Mouse (Mus musculus) spleen, adult 12 weeks (tissue): ENCODE results near the gene Cox19.

ENCODE experiments used
- DNase-seq: peaks from one replicate; pipeline ENCODE4 v3.0.0; 2022; ENCODE audit warnings: low spot score

The Cox19 gene

DNA sequence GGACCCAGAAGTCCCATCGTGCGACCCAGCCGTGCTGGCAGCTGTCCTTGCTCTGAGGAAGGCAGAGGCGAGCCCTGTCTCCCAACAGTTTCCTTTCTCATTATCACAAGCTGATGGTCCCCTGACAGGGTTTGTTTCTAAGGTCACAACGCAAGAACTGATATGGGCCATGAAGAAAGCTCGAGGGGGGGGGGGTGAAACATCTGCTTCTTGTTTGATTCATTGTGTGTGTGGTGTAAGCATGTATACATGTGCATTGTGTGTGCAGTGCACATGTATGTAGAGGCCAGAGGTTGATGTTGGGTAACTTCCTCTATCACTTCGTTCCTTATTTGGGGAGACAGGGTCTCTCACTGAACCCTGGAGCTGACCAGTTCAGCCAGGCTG is 23.6 kb downstream of the Cox19 start:
- no peak for DNase-seq

DNA sequence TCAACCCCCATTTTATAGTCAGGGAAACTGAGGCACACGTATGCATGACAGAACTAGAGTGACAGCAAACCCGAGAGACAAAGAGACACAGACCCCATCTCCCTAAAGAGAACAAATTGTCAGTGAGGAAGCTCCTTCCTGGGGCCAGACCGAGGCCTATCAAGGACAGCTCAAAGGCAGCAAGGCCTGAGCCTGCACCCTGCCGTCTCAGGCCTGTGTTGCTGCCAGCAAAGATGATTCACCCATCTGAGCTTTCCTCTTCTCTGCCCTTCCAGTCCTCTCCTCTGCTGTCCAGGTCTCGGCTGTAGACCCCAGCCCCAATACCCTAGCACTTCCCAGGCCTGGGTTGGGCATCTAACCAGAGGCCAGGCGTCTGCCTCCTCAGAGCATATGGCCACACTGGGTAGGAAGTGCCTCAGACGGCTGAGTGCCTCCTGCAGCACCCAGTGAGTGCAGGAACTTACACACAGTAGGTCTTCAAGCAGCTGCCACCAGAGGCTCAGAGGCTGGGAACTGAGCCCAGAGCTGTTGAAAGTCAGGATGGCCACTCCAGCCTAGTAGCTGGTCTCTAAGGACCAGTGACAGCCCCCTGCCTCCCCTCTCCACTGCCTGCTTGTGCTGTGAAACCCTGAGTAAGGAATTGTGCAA is 24.1 kb downstream of the Cox19 start:
- no peak for DNase-seq

DNA sequence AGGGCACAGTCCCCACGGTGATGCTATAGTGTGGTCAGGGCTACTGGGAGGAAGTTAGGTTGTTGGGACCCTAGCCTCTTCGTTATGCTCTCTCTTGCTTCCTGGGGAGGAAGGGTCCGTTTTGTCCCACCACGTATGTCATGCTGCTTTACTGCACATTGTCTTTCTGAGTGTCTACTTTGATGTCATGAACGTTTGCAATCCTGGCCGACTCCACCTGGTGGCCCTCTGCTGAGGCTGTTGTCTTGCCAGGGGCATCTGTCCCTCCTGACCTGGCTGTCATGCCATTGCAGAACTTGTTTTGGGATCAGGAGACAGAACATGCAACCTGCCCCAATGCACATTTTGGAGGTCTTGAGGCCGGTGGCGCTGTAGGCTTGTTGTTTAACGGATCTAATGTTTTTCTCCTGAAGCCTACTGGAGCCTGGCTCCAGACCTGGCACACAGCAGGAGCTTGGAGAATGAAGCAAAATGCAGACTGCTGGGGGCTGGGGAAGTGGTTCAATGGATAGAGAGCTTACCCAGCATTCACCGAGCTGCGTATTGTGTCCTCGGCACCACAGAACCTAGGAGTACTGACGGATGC is 25.0 kb downstream of the Cox19 start:
- DNase-seq = no peak

DNA sequence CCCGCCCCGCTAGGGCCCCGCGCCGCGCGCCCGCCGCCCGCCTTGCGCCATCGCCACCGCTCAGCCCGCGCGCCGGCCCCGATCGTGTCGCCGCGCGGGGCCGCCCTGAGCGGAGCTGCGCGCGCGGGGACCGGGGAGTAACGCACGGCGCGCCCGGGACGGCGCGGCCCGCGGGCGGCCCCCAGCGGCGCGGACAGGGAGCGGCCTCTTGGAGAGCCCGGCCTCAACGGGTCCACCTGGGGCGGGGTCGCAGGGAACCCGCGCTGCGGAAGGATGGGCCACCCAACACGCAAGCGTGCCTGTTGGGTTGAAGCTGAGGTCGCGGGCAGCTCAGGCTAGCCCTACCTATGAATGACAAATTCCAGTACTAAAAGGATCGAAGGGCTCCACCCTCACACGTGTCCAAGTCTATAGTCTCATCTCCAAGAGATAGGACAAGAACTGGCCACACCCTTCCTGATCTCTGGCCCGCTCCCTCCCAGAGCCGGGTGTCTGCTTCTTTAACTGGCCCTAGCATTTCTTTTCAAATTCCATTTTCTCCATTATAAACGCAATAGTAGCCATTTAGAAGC is 25.7 kb downstream of the Cox19 start, which contains the start of gene Adap1:
Gene Adap1, minus strand, starts transcription at position 228 of the 572 bp plus-strand sequence.
- DNase-seq = peak; percentile 42

DNA sequence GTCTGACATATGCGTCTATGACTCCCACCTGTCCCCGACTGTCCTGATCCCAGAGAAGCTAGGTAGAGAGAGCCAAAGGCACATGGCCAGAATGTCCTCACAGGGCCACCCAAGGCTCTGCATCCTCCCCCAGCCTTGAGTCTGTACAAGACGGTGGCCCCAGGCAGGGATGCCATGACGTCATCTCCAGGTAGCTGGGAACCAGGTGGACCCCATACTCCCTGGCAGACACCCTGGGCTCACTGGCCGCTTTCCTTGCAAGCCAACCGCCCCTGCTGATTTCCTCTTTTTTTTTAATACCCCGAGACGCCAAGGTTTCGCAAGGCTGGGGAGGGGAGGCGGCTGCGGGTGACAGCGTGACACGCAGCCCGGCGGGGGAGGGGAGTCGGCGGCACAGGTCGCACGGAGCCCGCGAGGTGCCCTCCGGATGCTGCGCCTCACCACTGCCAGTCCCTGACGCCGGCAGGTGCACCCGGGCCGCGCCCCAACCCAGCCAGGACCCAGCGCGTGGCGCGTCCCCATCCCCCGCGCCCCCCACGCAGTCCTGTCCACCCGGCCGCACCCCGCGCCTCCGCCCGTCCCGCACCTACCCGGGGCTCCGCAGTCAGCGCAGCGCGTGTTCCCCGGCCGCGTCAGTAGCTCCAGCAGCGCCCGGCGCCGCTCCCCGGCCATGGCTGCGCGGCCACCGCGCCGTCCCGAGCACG is 26.4 kb downstream of the Cox19 start:
- no peak for DNase-seq

- no peak for DNase-seq
Measured at GRCm38 (mm10) chr5:139324045-139324491, 27.1 kb downstream of the Cox19 start.

- DNase-seq = no peak
Measured at GRCm38 (mm10) chr5:139323260-139323924, 27.8 kb downstream of the Cox19 start.

DNA sequence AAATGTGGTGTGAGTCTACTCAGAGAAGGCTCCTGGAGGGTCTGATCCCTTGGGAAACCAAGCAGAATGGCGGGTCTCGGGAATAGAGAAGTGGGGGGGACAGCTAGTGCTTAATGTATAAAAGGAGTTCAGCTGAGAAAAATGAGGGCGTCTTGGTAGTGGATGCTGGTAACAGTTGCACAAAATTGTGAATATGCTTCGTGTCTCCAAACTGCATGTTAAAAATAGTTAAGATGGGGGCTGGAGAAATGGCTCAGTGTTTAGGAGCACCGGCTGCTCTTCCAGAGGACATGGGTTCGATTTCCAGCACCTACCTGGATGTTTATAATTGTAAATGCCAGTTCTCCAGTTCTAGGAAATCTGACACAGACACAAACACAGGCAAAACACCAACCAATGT is 29.9 kb downstream of the Cox19 start:
- no peak for DNase-seq

GRCm38 (mm10) chr5:139320424-139320823 is 30.8 kb downstream of the Cox19 start:
- DNase-seq = no peak

DNA sequence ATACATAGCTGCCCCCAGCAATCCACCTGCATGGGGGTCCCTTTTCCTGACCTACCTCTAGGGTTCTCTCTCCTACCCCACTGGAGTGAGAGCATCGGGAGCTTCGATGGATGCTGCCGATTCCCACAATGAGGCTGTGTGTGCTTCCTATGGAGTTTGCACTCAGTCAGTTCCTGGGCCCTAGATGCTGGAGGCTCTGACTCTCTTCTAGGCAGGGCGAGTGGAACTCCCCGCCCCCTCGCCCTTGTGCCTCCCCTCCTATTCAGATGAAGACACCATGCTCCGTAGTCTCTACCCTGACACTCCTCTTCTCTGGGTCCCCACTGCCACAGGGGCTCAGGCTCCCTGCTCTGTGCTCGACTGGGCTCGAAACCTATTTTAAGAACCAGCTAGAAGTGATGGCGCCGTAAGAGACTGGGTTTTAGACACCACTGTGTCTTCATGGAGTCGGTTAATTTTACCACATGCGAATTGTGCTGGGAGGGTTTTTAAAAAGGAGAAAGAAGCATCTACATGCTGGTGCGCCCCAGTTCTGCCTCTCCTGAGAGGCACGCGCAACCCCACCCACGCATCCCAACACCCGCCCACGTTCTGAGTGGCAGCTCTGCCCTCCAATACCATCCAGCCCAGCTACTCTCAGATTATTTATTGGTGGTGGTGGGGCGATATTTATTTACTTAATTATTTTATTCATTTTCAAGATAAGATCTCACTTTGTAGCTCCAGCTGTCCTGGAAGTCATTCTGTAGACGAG is 33.3 kb downstream of the Cox19 start:
- no peak for DNase-seq

- no peak for DNase-seq
Measured at GRCm38 (mm10) chr5:139316982-139317675, 34.1 kb downstream of the Cox19 start.

DNA sequence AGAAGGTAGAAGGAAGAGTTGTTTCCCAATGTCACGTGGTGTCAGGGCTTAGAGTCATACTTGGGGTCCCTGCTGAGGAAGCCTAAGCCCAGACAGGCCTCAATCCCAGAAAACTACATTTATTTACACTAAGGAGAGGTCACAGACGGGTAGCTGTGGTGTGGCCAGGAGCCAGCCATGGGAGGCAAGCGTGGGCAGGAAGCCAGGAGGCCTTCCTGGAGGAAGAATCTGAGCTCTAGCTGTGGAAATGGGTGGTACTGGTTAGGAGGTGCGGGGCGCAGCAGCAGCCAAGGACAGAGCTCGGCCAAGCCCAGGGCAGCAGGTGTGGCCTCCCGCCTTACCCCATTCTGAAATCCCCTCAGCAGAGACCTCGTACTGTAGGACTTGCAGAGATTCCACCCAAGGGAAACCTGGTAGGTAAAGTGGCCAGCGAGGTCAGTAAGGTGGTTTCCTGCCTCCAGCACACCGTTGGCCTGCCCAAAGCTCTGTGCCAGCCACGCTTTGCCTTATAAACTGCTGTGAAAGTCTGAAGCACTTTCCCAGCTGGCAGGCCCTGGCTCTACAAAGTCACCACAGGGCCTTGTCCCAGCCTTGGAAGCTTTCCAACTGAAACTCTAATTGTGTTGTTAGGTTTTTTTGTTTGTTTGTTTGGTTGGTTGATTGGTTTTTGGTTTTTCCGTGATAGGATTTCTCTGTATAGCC is 36.1 kb downstream of the Cox19 start:
- DNase-seq = no peak

- DNase-seq = no peak
Measured at GRCm38 (mm10) chr5:139313536-139313935, 37.7 kb downstream of the Cox19 start.

- no peak for DNase-seq
Measured at GRCm38 (mm10) chr5:139311822-139312221, 39.4 kb downstream of the Cox19 start.

- DNase-seq = no peak
Measured at GRCm38 (mm10) chr5:139310477-139310876, 40.7 kb downstream of the Cox19 start.

DNA sequence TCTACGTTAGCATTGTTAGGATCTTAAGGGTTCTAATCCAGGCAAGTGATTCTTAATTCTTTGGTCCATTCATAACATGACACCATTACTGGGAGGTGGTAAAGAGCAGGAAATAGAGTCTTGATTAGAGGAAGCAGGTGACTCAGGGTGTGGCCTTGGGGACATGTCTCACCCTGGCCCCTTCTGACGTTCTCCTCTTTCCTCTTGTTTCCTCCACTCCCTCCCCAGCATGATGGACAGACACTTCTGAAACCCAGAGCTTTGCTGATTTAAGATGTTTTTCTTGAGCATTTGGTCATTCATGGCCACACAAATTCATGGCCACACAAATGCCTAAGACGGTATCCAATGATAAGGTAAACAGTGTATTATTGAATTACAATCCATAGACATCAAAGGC is 41.3 kb downstream of the Cox19 start:
- DNase-seq = no peak

DNA sequence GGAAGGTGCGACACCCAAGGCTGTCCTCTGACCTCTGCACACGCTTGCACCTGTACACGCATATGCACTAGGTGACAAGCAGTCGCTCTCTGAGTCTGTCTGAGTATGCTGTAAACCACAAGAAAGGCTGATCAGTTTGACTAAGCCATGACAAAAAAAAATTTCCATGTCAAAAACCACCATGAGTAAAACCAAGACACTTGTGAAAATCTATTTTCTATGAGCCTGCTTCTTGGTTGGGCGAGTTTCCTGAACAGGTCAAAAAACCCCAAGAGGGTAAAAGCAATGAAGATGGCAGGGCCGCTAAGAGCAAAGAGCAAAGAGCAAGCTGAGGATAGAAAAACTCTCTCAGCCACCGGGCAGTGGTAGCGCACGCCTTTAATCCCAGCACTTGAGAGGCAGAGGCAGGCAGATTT is 47.6 kb downstream of the Cox19 start:
- no peak for DNase-seq

DNA sequence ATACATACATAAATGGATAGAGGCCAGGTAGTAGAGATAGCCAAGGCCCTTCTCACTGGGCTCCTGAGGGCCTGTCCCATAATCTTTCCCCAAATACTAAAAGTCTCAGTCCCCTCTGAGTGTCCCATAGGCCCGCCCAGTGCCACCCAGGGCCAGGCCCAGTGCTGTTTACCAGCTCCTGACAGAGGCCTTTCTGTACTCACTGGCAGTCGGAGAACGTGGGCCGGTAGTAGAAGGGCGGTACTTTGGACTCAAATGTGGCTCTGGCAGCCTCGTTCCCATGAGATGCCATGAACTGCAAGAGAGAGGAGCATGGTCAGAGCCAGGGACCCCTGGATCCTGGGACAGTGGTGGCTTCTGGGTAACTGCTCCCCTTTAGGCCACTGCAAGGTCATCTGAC is 49.1 kb downstream of the Cox19 start:
- no peak for DNase-seq

DNA sequence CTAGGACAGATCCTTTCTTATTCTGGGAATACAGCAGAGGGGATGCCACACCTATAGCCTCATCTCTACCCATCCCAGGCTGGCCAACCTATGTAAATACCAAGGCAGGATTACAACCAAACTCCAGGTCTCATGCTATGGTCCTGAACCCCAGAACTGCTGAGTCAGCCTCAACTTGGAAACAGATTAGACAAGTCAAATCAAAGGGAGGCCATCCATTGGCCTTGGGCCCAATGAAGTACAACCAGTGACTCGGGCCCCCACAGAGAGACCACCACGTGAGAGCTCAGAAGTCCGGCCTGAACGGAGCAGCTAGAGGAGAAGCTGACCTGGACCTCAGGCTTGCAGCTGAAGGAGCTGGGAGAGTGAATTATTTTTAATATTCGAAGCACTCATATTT is 53.5 kb downstream of the Cox19 start:
- DNase-seq = no peak

DNA sequence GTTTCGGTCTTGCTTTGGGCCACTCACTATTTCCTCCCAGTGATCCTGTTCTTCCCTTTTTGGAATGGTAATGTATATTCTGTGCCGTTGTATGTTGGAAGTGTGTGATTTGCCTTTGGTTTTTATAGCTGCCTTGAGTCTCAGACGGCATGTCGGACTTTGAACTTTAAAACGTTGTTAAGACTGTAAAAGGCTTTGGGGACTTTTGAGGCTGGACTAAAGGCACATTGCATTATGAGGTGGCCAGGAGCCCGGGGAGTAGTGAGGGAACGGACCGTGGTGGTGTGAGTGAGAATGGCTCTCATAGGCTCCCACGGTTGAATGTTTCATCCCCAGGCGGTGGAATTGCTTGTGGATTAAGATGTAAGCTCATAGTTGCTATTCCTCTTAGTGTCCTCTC is 54.1 kb downstream of the Cox19 start:
- DNase-seq = no peak

DNA sequence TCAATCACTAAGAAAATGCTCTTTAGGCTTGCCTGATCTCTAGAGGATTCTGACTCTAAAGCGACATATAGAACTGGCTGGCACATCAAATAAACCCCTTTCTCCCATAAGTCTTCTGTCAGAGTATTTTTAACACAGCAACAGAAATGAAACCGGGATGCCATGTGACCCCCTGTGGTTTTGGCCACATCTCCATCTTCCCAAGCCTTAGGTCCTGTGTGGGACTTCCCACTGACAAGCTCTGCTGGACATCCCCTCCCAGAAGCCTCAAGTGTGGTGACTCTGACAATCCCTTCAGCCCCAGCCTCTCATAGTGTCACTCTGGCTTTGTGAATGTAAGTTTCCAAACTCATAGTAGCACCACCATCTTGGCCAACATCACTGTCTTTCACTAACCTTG is 57.1 kb downstream of the Cox19 start:
- no peak for DNase-seq
